Mouse (Mus musculus) mouse embryonic stem cell (cell line): ENCODE measurements around the gene Ntrk3.

Source experiments
- in situ Hi-C, 2 experiments: fragments of 300-500 bp; cut with MboI; formaldehyde crosslinking; loops; 1 replicate in 1 of 2; 3 replicates in 1 of 2; pipeline ENCODE4 v1.14.3; 2019 to 2020; ENCODE audit warnings: low sequenced_read_pairs in 2 of 2, low pct_unique_long_range_greater_than_20kb in 1 of 2, mixed read lengths in 1 of 2; ENCODE audit not compliant: unreplicated experiment in 1 of 2

Gene Ntrk3

GRCm38 (mm10) chr7:78248119-78248642 is 489.6 kb downstream of the Ntrk3 start:
- in situ Hi-C loops = no loop called here

- in situ Hi-C loops = no loop called here
Observed at GRCm38 (mm10) chr7:78239012-78239411, 498.8 kb downstream of the Ntrk3 start.

- in situ Hi-C loops = no loop called here
Observed at GRCm38 (mm10) chr7:78221668-78222067, 516.1 kb downstream of the Ntrk3 start.

GRCm38 (mm10) chr7:78220949-78221348 is 516.9 kb downstream of the Ntrk3 start:
- in situ Hi-C loops = no loop called here

GRCm38 (mm10) chr7:78190931-78191653 is 546.7 kb downstream of the Ntrk3 start:
- in situ Hi-C loops = no loop called here

- in situ Hi-C loops = no loop called here
Observed at GRCm38 (mm10) chr7:78185578-78185977, 552.2 kb downstream of the Ntrk3 start.

- in situ Hi-C loops = no loop called here
Observed at GRCm38 (mm10) chr7:78183396-78183795, 554.4 kb downstream of the Ntrk3 start.

- in situ Hi-C loops = no loop called here
Observed at GRCm38 (mm10) chr7:78179996-78180665, 557.7 kb downstream of the Ntrk3 start.

GRCm38 (mm10) chr7:78172267-78172955 is 565.4 kb downstream of the Ntrk3 start:
- in situ Hi-C loops = no loop called here

- in situ Hi-C loops = no loop called here
Observed at GRCm38 (mm10) chr7:78165466-78165865, 572.3 kb downstream of the Ntrk3 start.

- in situ Hi-C loops = no loop called here
Observed at GRCm38 (mm10) chr7:78157946-78158345, 579.9 kb downstream of the Ntrk3 start.

GRCm38 (mm10) chr7:78145251-78145650 is 592.6 kb downstream of the Ntrk3 start:
- in situ Hi-C loops = no loop called here

- in situ Hi-C loops = no loop called here
Observed at GRCm38 (mm10) chr7:78144849-78145248, 593.0 kb downstream of the Ntrk3 start.

- in situ Hi-C loops = no loop called here
Observed at GRCm38 (mm10) chr7:78129966-78130365, 607.8 kb downstream of the Ntrk3 start.
